Mouse (Mus musculus) gastrocnemius, postnatal 10 days (tissue): ENCODE data around the gene B4galt1. TPM values are rescaled to one million over a fixed set of nuclear protein-coding genes. Genes with fewer than 3 reads are reported as not detected.
A peak's percentile ranks its signal among the peaks of the same experiment; 100 is the strongest.

Experiments used
- DNase-seq: peaks from one replicate; pipeline ENCODE4 v3.0.0; 2021; ENCODE audit warnings: mixed read lengths
- total RNA-seq, 2 experiments: library from RNA; stranded (reverse); gene quantifications; 2 replicates each; pipeline ENCODE4 v1.2.3; 2021

Gene B4galt1
- total RNA-seq, 2 experiments from 2014 or later = 52.0 to 58.6 TPM

- peak; percentile 74 for DNase-seq
Observed at GRCm38 (mm10) chr4:40843726-40844125, 10.1 kb downstream of the B4galt1 start.

GRCm38 (mm10) chr4:40840448-40840847, 13.4 kb downstream of the B4galt1 start:
- no peak for DNase-seq

GRCm38 (mm10) chr4:40839251-40839650, 14.6 kb downstream of the B4galt1 start:
- no peak for DNase-seq

- DNase-seq = peak; percentile 61
Observed at GRCm38 (mm10) chr4:40837451-40838285, 16.1 kb downstream of the B4galt1 start.

GRCm38 (mm10) chr4:40837008-40837407, 16.8 kb downstream of the B4galt1 start:
- no peak for DNase-seq

DNA sequence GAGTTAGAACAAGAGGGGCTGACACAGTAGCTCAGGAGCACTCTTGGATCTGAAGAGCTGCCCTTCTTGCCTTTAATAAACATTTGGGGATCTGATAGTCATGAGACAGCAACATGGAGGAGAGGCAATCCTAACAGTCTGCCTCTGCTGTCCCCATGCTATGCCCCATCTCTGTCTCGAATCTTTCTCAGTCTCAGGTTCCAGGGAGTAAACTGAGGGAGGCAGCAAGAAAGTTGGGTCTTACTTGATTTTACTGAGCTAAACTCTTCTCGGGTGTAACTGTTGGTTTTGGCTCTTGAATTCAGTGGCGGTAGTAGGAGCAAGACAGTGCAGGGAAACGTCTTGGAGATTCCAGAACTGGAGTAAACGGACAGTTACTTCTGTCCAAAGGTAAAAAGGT, 18.9 kb downstream of the B4galt1 start:
- no peak for DNase-seq

DNA sequence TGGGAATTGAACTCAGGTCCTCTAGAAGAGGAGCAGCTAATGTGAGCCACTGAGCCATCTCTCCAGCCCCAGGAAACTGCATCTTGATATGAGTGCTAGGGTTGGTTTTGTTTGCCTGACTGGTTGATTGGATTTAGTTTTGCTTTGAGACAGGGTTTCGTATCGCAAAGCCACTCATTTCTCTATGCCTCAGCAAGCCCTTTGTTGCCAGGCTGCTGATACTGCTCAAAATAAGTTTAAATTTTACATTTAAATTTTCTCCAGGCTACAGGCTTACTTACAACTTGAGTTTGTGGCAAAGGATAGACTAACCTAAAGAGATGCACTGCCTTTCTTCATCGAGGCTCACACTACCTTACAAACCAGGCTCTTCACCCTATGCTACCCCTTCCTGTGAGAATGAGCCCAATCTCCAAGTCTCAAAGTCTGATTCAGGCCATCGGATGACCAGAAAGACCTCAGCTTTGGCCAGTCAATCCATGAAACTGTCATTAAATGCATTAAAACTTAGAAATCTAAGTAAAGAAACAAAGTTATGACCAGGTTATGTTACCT, 19.5 kb downstream of the B4galt1 start:
- DNase-seq = no peak

DNA sequence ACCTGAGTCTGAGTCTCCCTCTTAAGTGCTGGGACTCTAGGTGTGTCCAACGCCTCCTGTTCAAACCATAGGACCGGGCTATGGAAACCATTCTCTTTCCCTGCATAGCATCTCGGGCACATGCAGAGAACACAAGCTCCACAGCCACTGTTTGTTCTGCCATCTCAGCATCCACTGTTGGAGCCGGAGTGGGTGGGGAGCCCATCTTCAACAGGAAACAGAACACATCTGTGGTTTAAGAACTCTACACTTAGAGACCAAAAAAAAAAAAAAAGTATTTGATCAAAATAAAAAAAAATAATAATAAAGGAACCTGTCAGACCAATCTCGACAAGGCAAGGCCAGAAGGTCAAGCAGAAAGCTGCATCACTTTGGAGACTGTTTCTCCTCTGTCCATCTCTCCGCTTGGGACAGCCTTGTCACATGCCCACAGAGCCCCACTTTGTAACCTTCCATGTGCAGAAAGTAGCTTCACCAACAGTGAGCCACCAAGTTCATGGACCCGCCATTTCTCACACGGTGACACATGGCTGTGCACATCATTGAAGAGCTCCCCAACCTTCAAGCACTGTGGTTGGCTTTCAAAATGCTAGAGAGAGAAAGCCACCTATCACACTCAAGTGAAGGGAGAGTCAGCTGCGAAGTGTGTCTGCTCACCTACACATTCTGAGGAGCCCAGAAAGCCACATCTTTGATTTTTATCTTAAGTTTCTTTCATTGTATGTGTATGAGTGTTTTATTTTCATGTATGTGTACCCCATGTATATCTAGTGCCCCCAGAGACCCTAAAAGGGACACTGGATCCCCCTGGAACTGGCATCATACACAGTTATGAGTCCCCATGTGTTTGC, 20.2 kb downstream of the B4galt1 start:
- DNase-seq = no peak

DNA sequence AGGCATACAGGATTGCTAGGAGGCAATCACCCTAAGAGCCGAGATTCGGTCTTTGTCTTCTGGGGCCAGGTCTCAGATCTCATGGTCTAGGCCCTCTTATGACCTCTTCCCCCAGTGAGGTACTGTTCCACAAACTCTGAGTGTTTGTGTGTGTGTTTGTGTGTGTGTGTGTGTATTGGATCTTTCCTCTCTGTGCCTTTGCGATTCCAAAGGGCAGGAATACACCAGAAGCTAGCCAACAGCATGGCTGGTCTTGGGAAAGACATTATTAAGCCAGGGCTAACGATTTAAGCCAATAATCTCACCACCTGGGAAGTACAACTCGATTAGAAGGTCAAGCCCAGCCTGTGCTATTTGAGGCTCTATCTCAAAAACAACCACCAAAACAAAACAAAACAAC, 23.3 kb downstream of the B4galt1 start:
- DNase-seq = no peak

- DNase-seq = no peak
Observed at GRCm38 (mm10) chr4:40829654-40830400, 24.0 kb downstream of the B4galt1 start.

DNA sequence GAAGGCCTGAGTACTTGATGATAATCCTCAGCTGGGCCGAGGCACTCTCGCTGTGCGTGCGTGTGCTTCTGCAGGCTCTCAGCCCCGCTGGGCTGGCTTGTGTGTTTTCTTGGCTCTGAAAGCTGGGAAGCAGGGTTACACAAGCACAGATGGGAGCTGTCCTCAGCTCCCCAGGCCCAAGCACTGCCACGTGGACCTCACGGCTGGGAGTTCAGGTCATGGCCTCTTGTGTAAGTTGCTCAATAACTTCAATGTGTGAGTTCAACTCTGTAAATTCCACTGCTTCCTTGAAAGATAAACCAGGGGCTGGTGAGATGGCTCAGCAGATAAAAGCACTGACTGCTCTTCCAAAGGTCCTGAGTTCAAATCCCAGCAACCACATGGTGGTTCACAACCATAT, 24.9 kb downstream of the B4galt1 start:
- DNase-seq = peak; percentile 40

GRCm38 (mm10) chr4:40827926-40828325, 25.9 kb downstream of the B4galt1 start:
- DNase-seq = no peak

DNA sequence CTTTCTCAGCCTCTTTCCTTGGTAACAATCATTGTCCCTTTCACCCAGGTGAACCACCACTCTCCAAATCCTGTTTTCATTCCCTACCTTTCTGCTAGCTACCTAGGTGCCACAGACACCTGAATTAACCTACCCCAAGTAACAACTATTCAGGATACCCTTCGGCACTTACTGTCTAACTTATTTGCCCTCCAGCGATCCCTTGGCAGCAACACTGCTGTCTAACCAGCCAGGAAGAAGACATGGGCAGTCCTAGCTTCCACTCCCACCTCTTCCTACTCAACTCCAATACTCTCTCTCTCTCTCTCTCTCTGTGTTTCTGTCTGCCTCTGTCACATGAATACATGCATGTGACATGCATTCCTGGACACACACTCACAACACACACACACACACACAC, 27.0 kb downstream of the B4galt1 start:
- DNase-seq = no peak

GRCm38 (mm10) chr4:40825981-40826380, 27.8 kb downstream of the B4galt1 start:
- no peak for DNase-seq

- no peak for DNase-seq
Observed at GRCm38 (mm10) chr4:40825146-40825545, 28.7 kb downstream of the B4galt1 start.

- DNase-seq = no peak
Observed at GRCm38 (mm10) chr4:40824505-40824904, 29.3 kb downstream of the B4galt1 start.

DNA sequence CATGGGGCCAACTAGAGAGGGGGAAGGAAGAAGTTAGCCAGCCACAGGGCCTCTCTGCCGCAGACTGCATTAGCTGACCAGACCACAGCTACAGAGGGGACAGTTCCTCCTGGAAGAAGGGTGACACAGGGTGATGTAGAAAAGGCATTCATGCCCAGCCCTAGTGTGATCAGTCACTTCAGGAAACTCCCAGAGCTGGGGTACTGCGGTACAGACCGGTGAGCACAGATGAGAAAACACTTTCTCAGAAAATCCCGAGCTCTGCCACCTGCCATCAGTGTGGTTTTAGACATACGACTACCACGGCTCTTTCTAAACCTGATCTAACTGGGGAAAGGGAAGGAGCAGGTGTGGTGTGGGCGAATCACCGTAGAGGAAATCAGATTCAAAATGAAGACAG, 30.1 kb downstream of the B4galt1 start:
- no peak for DNase-seq

DNA sequence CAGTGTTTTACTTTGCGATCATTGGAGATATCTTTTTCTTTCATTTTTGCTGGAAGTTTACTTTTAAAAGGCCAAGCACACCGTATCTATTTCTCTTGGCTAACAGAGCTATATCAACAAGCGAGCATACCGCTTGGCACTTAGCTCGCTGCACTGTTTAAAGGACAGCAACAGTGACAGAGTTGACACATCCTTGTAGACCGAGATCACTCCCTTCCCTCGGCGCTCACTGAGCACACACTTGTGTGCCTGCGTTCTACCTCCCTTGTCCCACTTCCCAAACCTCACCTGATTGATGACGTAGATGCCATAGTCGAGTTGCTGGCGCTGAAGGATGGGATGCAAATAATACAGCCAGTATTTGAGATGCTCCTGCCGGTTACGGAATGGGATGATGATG, 30.7 kb downstream of the B4galt1 start:
- DNase-seq = no peak

DNA sequence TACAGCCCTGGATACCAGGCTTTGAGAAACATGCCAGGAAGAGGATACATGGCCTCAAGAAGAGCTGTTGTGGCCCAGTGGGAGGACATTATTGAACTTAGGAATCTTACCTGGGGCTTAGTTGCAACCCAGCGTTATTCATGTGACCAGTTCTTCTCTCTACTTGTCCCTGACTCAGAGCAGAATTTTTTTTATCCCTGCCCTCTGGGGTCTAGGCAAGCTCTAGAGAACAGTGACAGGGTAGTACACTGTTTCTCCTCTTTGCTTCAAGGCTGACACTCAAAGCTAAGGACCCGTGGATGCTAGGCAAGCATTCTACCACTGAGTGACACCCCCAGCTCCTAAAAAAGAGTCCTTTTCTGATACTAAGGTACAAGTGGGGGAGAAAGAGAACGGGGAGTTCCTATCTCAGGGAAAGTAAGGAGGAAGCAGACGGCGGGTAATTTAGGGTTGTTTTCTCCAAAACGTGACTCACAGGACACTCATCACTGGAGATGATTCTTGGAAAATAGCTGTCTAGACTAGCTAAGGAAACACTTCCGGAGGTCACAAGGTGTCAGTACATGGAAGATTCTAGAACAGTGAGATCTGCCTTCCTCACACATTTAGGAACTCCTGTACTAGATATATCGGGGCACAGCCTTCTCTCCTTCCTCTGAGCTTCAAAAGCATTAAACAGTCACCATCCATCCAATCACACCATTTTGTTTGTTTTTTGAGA, 32.3 kb downstream of the B4galt1 start:
- DNase-seq = no peak

- no peak for DNase-seq
Observed at GRCm38 (mm10) chr4:40820903-40821302, 32.9 kb downstream of the B4galt1 start.

DNA sequence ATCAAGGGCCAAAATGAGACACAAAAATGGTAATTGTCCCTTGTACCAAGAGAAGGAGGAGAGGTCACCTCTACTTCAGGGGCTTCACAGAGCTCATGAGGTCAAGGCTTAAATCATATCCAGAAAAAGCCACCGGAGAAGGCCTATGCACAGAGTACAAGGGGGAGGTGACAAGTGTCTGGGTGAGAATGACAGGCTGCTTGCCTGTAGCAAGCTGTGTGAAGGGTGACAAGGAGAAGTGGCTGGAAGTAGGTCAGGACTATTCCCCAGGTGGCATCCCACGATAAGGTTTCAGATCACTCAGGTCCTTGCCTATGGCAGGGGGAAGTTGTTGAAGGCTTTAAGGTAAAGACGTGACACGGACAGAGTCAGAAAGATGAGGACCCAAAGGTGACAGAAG, 33.8 kb downstream of the B4galt1 start:
- no peak for DNase-seq

DNA sequence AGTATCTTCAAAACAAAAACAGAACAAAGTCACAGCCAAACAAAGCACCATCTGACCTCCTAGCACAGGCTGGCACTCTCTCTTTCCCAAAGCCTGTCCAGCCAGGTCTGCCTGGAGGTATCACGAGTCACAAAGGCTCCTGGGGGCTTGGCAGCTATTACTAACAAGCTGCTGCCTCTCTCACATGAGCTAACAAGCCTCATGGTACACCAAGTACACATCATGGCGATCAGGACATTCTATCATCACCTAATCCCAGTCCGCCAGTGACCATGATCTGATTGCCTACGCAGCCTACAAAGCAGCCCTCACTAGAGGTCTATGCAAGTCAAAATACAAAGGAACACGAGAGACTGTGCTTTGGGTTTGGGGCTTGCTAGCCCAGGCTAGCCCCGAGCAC, 34.7 kb downstream of the B4galt1 start:
- DNase-seq = no peak
